Mouse (Mus musculus): ENCODE results near the gene Usp7.

Gene Usp7

GRCm38 (mm10) chr16:8791949-8792557 is at the start of gene Usp7:
TSS of gene Usp7 (minus strand) at chr16:8792308.
- in situ Hi-C loops (cut with MboI, MseI): no loop called here

DNA sequence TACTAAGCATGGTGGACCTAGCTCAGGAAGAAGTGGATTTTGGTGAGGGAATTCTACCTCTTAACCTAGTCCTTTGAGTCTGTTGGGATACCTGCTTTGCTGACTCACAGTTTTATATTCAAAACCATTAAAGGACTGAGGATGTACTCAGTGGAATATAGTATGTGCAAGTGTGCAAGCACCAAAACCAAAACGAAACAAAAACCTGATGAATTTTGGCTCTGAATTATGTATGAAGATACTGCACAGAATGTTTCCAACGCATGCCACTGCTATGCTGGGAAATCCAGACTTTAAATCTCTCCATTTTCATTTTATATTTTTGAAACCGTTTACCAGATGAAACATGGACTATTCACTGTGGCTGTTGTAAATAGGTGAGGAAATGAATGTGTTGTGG is 48.4 kb upstream of the Usp7 start:
- in situ Hi-C loops (cut with MboI, MseI): no loop called here

DNA sequence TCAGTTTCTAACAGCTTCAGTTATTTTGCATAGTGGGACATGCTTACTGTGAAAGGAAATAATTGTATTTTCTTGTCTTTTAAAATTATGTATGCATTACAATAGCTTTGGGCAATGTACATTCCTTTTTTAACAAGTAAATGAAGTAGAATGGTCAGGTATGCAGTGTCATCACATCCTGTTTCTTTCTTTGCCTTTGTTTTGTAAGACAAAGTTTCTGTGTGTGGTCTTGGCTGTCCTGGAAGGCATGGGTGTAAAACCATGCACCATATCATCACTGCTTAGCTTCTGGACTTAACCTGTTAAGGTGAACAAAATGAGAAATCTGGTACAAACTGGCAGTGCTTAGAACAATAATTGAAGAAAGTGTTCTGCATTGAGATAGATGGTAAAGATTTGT is 46.8 kb upstream of the Usp7 start:
- in situ Hi-C loops (cut with MboI, MseI): no loop called here

DNA sequence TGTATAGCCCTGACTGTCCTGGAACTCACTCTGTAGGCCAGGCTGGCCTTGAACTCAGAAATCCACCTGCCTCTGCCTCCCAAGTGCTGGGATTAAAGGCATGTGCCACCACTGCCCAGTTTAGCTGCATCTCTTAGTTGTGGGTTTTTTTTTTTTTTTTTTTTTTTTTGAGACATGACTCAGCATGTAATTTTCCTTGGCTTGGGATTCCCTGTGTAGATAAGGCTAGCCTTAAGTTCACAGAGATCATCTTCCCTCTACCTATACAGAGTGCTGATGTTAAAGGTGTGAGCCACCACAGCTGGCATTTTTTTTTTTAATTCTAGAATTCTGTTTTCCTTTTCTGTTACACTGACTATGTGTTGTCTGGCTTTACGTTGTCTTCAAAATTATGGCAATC is 45.5 kb upstream of the Usp7 start:
- in situ Hi-C loops (cut with MboI, MseI): no loop called here

GRCm38 (mm10) chr16:8836876-8837275 is 44.8 kb upstream of the Usp7 start:
- in situ Hi-C loops (cut with MboI, MseI): no loop called here

DNA sequence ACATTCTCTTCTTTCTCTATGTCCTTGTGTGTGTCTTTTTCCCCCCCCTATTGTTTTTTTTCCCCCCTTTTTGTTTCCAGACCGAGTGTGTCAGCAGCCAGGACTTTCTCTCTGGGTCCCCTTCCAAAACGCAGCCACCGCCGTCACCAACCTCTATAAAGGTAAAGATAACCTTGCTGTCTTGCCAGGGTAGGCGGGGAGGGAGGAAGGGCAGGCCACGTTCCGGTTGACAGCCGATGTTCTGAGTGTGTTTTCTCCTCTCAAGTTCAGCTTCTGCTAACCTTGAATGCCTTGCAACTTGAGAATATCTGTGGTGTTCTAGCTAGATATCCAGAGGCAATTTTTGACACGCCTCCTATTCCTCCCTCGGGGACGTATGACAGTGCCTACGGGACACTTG is 39.1 kb upstream of the Usp7 start:
- in situ Hi-C loops (cut with MboI, MseI): no loop called here

- in situ Hi-C loops (cut with MboI, MseI): no loop called here
These were observed 38.5 kb upstream of the Usp7 start for GRCm38 (mm10) chr16:8830431-8831211.

- in situ Hi-C loops (cut with MboI, MseI): loop anchor here (5.0 kb wide), 1 partner anchor 92 kb away; no protein-coding TSS in a partner anchor
These were observed 37.7 kb upstream of the Usp7 start, which contains the start of gene 1810013L24Rik for GRCm38 (mm10) chr16:8829564-8830359. TSS of gene 1810013L24Rik (plus strand) at chr16:8830100.

GRCm38 (mm10) chr16:8828636-8829563 is 36.8 kb upstream of the Usp7 start:
- in situ Hi-C loops (cut with MboI, MseI): loop anchor here (5.0 kb wide), 1 partner anchor 92 kb away; no protein-coding TSS in a partner anchor

DNA sequence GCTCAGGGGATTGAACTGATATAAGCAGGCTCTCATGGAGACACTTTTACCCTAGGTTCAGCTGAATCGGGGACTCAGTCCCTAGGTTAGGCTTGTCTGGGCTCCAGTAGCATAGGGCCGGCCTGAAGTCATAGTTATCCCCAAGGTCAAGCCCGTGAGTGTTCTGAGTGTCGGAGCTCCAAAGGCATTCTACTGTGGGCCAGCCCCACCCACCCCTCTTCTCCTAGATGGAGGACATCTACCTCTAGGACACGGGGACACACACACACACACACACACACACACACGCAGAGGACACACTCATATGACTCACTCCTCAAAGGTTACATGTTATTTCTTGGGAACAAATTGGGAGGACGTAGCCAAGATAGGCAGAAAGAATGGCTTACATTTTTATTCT is 35.3 kb upstream of the Usp7 start:
- in situ Hi-C loops (cut with MboI, MseI): loop anchor here (5.0 kb wide), 1 partner anchor 90 kb away; no protein-coding TSS in a partner anchor

GRCm38 (mm10) chr16:8823661-8824060 is 31.6 kb upstream of the Usp7 start:
- in situ Hi-C loops (cut with MboI, MseI): no loop called here

DNA sequence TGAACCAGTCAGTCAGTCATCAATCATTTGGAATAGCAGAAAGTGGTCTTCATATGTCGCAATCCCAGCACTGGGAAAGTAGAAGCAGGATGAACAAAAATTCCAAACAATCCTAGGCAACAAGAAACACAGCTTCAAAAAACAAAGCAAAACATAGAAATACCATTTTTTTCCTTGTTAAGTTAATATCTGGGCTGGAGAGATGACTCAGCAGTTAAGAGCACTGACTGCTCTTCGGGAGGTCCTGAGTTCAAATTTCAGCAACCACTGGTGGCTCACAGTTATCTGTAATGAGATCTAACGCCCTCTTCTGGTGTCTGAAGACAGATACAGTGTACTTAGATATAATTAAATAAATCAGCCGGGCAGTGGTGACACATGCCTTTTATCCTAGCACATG is 30.5 kb upstream of the Usp7 start:
- in situ Hi-C loops (cut with MboI, MseI): no loop called here

DNA sequence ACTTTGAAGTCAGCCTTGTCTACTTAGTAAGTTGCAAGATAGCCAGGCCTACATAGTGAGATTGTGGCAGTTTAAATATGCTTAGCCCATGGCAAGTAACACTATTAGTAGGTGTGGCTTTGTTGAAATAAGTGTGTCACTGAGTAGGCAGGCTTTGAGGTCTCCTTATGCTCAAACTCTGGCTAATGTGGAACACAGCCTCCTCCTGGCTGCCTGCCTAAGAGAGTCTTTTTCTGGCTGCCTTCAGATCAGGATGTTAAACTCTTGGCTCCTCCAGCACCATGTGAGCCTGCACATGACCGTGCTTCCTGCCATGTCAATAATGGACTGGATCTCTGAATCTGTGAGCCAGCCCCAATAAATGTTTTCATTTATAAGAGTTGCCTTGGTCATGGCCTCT is 29.3 kb upstream of the Usp7 start:
- in situ Hi-C loops (cut with MboI, MseI): no loop called here

- in situ Hi-C loops (cut with MboI, MseI): no loop called here
These were observed 25.8 kb upstream of the Usp7 start for GRCm38 (mm10) chr16:8817872-8818271.

DNA sequence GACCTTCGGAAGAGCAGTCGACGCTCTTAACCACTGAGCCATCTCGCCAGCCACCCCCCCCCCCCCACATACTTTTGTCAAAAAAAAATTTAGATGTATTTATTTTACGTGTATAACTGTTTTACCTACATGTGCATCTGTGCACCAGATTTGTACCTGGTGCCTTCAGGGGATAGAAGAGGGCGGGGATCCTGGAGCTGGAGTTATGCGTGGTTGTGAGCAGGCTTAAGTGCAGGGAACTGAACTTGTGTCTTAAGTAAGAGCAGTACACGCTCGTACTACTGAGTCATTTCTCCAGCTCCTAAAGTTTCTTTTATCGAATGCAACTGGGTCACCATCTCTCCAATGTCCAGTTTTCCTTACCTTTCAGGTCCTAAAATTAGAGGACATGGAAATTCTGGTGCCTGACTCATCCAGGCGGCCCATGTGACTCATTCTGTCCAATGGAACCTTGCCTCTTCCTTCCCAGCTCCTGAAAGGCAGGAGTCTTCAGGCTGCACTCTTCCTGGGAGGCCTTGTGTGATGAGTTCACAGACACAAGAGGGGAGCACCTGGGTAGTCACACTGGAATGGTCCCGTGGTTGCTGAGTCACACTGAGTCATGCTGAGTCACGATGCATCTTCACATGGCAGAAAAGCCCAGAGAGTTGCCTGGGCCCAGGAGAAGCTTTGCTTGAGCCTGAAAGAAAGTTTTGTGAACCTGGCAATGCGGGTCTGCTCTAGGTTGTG is 18.5 kb upstream of the Usp7 start:
- in situ Hi-C loops (cut with MboI, MseI): no loop called here

DNA sequence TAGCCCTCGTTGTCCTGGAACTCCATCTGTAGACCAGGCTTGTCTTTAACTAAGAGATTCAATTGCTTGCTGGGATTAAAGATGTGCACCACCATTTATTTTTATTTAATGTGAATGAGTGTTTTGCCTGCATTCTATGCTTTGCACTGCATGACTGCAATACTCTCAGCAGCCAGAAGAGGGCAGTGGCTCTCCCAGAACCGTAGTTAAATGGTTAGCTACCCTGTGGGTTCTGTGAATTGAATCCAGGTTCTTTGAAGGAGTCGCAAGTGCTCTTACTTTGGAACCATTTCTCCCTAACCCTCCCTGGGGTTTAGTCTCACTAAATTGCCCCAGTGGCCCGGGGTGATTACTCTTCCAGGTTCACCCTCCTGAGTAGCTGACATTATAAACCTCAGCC is 14.6 kb upstream of the Usp7 start:
- in situ Hi-C loops (cut with MboI, MseI): no loop called here

GRCm38 (mm10) chr16:8795906-8796305 is 3.8 kb upstream of the Usp7 start:
- in situ Hi-C loops (cut with MboI, MseI): no loop called here

GRCm38 (mm10) chr16:8794952-8795351 is 2.8 kb upstream of the Usp7 start:
- in situ Hi-C loops (cut with MboI, MseI): no loop called here

- in situ Hi-C loops (cut with MboI, MseI): no loop called here
These were observed 1.2 kb downstream of the Usp7 start for GRCm38 (mm10) chr16:8790886-8791285.

DNA sequence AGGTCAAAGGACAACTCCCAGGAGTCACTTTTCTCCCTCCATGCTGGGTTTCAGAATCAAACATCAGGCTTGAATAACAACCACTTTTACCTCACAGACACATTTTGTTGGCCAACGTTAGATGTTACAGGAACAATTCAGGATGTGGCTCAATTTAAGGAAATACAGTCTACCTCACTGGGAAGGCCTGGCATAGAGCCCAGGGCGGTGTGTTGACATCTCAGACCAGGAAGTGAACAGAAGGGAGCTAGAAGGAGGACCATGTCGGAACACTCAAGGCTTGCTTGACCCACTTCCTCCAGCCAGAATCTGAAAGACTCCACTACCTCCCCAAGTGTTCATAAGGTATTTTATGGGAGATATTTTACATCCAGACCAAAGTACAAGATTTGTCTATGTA is 7.4 kb downstream of the Usp7 start:
- in situ Hi-C loops (cut with MboI, MseI): loop anchor here (5.0 kb wide), 1 partner anchor 88 kb away; no protein-coding TSS in a partner anchor
